Mouse (Mus musculus) adrenal gland (tissue): ENCODE measurements around the gene Rapgef4.

Source experiments
- intact Hi-C: fragments of 180-260 bp; cut with DNase I; formaldehyde crosslinking; loops from one replicate; pipeline ENCODE4 v1.15.1; 2025

Gene Rapgef4

DNA sequence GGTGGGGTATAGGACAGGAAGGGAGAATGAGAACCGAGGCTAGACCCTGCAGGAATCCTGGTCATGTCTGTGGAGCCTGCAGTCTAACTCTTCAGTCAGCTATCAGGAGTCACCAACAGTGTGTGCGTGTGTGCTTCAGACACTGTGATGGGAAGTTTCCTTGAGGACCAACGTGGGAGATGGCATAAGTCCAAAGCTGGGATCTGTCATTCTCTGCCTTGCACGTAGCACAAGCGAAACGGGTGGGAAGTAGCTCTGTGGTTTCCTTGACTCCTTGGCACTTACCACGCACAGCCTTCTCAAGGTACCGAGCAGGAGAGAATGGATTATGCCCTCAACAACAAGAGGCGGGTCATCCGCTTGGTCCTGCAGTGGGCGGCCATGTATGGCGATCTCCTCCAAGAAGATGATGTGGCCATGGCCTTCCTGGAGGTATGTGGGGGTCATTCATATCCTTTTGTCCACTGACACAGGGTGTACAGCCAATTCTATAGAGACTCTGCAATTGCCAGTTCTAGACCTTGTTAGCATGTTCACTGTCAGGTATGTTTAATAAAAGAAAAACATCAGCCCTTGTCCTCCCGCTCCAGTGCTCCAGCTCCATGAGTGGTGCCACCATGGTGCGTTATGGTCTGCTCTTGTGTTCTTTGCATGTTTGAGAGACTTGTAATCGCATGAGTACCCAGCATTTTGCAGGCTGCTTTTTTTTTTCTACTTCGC, 241.9 kb downstream of the Rapgef4 start:
- intact Hi-C loops: loop anchor here (5.0 kb wide), 1 partner anchor 186 kb away; no protein-coding TSS in a partner anchor

DNA sequence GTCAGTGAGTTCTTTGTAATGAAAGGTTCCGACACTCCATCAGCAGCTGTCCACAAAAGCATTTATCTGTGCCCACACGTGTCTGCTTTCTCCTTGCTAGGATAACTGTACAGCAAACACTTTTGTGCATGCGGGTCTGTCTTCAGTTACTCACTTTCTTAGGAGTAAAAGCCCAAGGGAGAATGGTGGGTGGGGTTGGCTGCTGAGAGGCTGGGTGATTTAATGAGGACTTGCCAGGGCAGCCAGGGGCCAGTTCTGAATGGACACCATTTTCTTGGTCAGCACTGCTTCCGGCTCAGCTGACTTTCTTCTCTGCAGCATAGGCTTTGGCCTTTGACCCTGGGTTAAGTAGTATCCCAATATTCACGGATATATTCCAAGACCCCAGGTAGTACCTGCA, 242.4 kb downstream of the Rapgef4 start:
- intact Hi-C loops: loop anchor here (5.0 kb wide), 1 partner anchor 186 kb away; no protein-coding TSS in a partner anchor

DNA sequence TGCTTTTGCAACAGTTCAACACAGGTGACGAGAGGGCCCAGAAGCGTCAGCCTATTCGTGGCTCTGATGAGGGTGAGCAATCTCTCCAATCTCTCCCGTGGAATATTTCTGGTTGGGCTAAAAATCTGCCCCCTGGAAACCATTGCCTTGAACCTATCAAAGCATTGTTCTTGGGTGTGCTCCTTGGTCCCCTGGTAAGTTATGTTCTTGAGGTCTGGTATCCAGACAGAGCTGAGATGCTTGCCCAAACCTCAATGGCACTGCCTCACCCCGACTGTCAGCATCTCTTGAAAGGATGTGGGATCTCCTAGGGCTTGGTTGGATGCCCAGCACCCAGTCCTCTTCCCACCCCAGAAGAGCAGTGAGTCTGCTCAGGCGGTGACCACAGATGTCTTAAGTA, 245.0 kb downstream of the Rapgef4 start:
- intact Hi-C loops: no loop called here

DNA sequence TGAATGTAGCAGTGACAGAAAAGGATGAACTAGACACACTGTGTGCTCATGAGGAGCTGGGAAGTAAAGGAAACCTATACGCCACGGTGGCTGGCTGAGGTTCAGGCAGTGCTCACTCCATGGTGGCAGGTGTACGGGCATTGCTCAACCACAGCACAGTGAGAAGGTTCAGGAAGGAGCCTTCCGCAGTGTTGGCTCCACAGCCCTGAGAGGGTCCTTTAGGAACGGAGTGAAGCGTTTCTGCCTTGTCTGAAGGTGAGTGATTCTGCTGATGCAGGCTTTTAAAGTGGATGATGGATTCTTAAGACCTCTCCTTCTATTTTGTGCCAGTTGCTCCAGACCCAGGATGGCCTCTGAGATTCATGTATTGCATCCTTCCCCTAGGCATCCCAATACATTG, 246.4 kb downstream of the Rapgef4 start:
- intact Hi-C loops: no loop called here

DNA sequence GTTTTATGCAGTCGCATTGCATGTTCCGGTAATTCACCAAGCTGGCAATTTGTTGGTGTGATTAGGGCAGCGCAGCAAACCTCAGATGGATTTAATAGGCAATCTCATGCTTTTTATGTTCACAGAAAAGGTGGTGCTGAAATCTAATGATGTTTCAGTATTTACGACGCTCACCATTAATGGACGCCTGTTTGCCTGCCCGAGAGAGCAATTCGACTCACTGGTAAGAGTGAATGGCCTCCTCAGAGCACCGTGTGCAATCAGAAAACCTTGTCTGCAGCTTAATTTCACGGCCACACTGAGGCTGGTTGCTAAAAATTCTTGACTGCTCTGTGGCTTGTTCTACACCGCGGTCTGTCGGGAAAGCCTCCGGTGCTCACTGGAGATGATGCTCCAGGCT, 247.8 kb downstream of the Rapgef4 start:
- intact Hi-C loops: no loop called here

DNA sequence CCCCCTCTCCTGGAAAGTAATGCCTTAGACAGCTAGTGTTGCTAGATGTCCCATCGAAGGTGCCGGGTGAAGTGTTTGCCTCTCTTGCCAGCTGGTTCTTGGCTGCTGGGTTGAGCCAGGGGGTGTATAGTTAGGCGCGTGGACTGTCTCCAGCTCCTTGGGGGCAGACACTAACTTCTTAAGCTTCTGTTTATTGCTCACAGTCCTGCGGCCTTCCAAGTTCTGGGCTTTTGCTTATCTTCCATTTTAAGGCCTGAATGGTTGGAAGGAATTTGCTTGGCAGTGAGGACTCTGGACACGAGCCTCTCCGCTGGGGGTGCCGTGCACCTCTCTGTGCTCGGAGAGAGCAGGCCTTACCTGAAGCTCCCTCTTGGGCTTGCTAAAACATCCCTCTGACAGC, 249.5 kb downstream of the Rapgef4 start:
- intact Hi-C loops: no loop called here

DNA sequence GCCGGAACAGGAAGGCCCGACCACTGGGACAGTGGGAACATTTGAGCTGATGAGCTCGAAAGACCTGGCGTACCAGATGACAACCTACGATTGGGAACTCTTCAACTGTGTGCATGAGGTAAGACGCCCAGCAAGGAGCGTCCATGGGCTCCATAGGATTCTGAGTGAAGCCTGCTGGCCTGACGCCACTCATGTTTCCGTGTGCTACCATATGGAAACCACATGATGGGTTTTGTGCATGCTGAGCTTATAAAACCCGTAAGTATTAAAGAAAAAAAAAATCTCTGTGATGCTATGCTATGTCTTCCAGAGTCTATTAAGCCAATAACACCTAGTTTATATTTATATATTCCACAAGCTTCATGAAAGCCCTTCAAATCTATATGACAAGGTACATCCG, 253.0 kb downstream of the Rapgef4 start:
- intact Hi-C loops: loop anchor here (2.0 kb wide), 1 partner anchor 157 kb away; no protein-coding TSS in a partner anchor

DNA sequence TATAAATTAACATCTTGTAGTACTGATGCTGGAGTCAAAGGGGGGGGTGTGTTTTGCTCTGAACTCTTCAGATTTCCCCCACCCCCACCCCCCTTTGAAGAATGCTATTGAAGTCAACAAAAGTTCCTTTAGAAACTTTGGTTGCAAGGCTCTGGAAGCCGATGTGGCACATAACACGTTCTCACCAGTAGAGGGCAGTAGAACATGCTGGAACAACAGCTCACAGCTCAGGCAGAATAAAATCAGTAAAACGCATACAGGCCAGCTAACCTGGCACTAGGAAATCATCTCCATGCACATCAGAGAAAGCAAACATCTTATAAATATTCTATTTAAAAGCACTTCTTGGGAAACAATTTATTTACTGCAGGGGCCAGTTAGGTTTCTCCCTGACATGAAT, 253.9 kb downstream of the Rapgef4 start:
- intact Hi-C loops: loop anchor here (2.0 kb wide), 1 partner anchor 156 kb away; no protein-coding TSS in a partner anchor

DNA sequence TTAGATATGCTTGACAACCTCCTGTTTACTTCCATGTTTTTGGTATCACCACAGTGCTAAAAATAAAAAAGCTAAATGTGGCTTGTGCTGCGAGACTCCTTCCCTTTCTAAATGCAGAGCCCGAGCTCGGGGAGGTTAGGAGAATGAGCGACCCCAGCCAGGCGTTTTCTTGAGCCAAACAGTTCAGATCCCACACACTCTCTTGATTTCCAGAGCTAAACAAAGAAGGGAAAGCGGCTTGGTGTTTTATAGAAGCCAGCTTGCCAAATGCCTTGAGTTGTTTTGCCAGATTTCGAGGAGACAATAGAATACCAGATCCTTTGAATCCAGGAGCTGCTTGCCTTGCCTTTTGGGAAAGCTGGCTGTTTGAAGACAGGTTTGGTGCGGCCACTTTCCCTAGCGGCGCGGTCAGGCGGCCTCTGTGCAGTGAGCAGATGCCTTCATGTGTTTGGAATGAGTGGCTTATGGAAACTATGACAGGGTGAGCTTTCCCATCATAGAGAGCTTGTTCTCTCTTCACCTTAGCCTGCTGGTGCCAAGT, 254.4 kb downstream of the Rapgef4 start:
- intact Hi-C loops: loop anchor here (2.0 kb wide), 1 partner anchor 155 kb away; no protein-coding TSS in a partner anchor

DNA sequence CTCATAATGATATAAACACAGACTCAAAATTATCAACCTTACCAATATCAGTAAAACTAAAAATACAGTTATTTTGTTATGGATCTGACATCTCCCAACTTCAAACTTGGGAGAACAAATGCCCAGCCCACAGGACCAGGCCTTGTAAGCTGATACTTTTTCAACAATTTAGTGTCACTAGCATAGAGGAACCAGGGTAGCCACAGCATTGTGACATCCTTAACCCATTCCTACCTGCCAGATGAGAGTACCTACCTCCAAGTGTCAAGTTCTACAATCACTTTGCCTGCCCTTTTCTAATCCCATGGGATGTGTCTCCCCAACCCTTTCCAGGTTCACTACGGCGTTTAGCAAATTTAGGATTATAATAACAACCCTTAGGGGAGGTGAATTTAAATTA, 257.4 kb downstream of the Rapgef4 start:
- intact Hi-C loops: no loop called here

DNA sequence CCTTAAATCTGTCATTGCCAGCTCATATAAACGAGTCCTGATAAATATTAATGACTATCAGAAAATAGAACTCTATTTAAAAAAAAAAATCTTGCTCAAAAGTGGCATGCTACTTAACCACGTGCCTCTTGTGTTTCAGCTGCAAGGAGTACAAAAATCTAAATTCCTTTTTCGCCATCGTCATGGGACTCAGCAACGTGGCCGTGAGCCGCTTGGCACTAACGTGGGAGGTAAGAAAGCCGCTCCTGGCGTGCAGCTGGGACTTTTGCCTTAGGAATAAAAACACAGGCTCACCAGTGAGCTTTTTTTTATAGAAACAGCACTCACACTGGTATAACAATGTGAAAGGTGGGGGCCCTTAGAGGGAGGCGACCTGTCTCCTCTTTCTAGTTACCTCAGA, 257.9 kb downstream of the Rapgef4 start:
- intact Hi-C loops: no loop called here

DNA sequence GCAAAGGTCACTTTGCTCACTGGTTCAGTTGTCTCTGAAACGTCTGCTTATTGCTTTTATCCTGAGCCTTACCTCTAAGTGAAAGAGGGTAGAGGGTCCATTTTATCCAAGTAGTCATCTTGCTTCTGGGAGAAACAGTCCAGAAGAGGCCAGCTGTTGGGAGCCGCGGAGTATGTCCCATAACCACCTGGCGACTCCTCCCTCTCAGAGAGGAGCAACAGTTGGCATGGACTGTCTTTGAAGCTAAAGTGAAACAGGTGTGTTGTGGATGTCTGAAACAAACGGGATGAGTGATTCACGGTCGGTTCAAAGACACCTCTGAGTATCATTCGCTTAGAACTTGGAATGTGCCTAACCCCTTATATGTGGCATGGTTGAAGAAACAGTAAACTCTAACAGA, 258.4 kb downstream of the Rapgef4 start:
- intact Hi-C loops: no loop called here

DNA sequence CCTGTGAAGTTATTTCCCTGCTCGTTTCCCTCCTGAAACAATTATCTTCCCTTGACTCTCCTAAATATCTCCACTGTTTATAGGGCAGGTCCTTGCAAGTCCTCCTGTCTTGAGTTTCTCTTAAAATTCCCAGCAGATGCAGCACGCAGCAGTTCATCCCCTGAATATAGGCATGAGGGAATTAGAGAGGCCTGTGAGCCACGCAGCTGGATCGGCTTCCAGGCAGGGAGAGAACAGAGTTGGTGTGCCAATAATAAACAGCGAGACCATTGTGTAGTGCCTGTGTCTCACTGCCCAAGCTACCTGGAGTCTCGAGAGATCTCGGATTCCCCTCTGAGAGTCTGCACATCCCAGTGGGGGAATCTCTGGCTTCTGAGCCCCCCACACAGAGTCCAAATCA, 259.0 kb downstream of the Rapgef4 start:
- intact Hi-C loops: no loop called here

DNA sequence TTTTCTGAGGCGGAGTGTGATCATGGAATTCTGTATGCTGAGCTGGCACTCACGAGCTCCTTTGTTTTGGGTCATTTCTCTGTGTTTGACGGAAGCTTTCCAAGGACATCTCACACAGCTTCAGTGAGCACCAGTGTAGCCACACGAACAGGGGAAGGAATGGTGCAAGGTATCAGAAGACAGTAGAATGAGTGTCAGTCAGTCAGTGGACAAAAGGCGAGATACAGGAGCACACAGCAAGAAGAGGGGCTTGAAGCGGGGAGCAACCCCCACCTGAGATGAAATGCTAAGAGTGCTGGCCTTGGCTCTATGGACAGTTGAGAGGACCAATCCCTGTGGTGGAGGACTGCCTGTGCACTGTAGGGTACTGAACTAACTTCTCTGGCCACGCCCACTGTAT, 259.7 kb downstream of the Rapgef4 start:
- intact Hi-C loops: no loop called here

DNA sequence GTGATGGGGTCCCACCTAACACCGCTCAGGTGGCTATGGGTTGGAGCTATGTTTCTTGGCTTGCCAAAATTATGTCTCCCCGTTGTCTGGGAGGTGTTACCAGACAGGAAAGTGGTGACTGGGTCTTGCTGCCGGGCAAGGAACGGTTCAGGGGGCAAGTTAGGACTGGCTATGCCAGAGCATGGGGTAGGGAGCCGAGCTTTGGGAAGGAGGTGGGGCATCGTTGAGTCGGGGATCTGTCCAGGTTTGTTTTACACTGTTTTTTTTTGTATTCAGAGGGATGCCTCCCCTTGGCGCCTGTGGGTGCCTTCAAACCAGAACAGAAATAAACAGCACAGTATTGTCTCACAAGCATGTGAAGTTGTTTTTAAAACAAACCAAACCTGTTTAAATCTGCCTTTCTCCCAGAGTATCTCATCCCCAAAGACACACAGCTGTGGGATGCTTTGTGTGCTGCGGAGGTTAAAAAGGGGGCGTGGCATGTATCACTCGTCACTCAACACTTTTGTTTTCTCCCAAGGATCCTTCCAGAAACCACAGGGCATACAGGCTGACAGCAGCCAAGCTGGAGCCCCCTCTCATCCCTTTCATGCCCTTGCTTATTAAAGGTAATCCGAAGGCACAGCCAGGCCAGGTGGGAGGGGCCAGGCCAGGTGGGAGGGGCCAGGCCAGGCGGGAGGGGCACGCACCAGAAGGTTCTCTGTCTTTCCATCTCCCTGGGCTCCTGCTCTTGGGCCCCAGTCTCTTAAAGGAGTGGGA, 260.9 kb downstream of the Rapgef4 start:
- intact Hi-C loops: no loop called here

DNA sequence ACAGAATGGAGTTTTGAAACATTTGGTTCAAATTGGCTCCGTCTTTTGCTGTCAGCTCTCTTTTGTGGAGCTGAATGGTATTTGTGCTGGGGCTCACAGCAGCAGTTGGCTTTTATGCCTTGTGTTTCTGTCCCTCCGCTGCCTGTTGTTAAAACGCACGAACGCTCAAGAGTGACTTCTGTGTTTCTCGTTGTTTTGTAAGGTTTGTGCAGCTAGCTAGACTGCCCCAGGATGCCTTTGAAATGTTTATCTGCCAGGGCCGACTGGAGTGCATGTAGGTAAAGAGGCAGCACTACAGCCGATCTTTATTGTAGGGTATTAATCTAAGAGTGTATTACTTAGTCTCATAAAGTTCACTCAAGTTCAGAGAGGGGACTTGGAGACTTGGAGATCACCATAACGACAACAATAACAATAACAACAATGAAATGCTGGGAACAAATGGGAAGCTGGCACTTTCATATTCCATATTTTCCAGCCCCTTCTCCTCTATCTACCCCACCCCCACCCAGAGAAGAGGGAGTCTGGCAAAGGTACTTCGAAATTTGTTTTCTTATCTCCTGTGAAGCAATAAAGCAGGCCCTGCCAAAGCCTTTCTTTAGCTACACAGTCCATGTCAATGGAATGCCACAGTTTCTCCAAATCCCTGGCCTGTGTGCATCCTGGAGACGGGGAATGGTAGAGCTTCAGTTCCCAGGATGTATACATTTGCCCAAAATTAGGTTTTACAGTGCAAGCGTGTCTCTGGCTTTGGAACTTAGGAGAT, 262.1 kb downstream of the Rapgef4 start:
- intact Hi-C loops: no loop called here

DNA sequence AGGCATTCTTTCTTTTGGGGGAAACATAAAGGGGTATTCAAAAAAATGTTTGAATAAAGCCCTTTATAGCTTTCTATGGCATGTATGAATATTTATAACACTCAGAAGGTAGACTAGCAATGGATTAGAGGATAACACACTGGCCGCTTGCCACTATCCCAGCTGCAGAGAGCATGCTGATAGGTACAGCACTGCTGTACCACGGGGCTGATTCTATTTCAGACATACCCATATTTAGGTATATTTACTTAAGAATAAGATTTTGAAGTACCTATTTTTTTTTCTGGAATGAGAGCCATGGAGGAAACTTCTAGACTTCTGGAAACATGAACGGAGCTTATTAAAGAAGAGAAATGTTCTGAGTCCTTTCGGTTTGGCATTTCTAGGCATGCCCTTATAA, 264.6 kb downstream of the Rapgef4 start:
- intact Hi-C loops: no loop called here

DNA sequence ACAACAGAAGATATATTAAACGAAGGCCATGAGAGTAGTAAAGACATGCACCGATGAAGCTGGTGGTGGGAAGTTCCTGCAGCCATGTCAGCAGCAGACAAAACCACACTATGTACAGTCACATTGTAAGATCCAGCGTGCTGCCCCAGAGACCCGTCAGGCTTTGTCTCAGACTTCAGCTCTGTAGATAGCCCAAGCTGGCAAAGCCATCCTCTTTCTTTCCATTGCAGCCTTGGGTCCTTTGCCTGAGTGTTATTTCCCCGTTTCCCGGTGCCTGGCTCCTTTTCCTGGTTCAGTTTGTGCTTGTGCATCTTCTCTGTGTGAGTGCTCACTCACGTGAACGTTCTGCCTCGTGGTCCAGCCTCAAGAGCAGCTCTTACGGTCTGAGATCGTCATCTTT, 265.3 kb downstream of the Rapgef4 start:
- intact Hi-C loops: no loop called here

DNA sequence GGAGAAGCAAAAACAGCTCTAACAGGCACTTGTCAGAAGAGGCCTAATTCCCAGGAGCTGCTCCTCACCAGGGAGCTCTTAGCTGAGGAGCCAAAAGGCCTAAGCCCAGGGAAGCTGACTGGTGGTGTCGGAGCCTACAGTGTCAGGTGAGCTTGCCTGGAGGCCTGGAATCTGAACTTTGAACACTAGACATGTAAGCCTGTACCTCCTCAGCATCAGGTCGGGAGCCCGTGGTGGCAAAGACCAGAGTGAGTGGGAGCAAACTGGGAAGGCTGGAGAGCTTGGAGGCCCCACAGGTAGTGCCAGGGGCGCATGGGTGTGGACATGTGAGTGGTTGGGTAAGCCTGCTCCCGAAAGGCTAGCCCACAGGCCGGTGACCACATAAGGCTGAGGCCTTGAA, 266.8 kb downstream of the Rapgef4 start:
- intact Hi-C loops: no loop called here

DNA sequence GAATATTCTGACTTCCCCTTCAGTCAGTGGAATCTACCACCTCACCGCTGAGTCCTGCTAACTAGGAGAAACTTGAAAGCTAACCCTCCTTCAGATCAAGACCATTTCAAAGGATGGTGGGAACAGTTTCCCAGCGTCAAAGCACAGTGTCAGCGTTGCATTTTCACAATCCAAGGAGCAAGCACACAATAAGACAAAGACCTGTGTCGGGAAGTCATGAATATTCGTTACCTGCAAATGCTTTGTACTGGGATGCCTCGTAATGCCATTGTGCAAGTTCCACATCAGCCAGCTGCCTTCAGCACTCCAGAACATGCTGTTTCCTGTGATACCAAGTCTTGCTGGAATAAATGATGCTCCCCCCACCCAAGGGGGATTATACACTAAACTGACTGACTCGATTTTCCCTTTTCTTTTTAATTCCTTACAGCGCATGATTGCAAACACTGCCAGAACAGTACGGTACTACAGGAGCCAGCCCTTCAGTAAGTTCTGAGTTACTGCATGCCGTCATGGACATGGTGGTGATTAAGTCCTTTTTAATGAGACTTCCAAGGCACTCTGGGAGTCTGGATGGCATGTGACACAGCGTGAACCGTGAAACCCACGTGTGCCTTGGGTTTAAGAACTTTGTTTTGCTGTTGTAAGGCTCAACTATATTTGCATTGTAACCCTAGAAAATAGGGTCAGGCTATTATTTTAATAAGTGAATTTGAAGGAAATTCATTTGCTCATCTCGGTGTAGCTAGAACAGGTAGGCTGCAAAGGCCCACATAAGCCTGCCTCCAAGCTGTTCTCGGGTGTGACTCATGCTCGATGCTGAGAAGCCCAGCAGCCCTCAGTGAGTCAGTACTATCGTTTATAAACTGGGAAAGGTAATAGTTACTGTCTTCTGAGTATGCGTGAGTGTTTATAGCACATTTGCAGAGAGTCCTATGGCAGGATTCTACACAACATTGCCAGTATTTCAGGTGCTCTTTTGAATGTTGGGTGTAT, 271.8 kb downstream of the Rapgef4 start:
- intact Hi-C loops: no loop called here
